Mouse (Mus musculus) cerebellum, adult 2 months (tissue): ENCODE data around the gene Nfatc2. TPM values are rescaled to one million over a fixed set of nuclear protein-coding genes. Genes with fewer than 3 reads are reported as not detected.

ENCODE experiments used
- DNase-seq, 2 experiments: peaks; one replicate each; pipeline ENCODE4 v3.0.0; 2021
- H3K27ac ChIP-seq: fragments of 200-500 bp; 2 replicates; pipeline ENCODE4 v1.5.1; 2012; ENCODE audit warnings: low read length, control low read depth, inconsistent platforms; ENCODE audit not compliant: insufficient read depth
- H3K27me3 ChIP-seq: fragments of 200-500 bp; 2 replicates; pipeline ENCODE4 v1.6.1; 2012; ENCODE audit warnings: inconsistent platforms, mild to moderate bottlenecking, low read length, moderate library complexity; ENCODE audit not compliant: control insufficient read depth, insufficient read depth
- H3K4me1 ChIP-seq: fragments of 200-500 bp; 2 replicates; pipeline ENCODE4 v1.6.1; 2011; ENCODE audit warnings: low read length; ENCODE audit not compliant: control insufficient read depth, insufficient read depth
- H3K4me3 ChIP-seq: fragments of 200-500 bp; replicated peaks from 2 replicates; pipeline ENCODE3; 2011; ENCODE audit warnings: mild to moderate bottlenecking, low read depth, low read length, control low read depth; ENCODE audit not compliant: insufficient read depth
- CTCF ChIP-seq: fragments of 200-500 bp; IDR thresholded peaks from 2 replicates; pipeline ENCODE4 v1.5.1; 2011; ENCODE audit warnings: low read depth, mild to moderate bottlenecking, control low read depth, low read length, moderate library complexity, borderline replicate concordance; ENCODE audit not compliant: insufficient read depth
- POLR2A ChIP-seq: fragments of 200-500 bp; IDR thresholded peaks from 2 replicates; pipeline ENCODE4 v1.6.1; 2011; ENCODE audit warnings: low read length, control low read depth, borderline replicate concordance; ENCODE audit not compliant: insufficient read depth
- WGBS: fragments of 180-500 bp; shearing (Covaris S2); methylation state at CpG from one replicate; pipeline ENCODE4 v1.1.7; 2018; 5-methylcytosine and 5-hydroxymethylcytosine counted together
- polyA plus RNA-seq: library from polyadenylated mRNA; depleted of rRNA; stranded (reverse); fragments of >200 nt; gene quantifications from 2 replicates; pipeline ENCODE4 v1.2.3, GENCODE M21; 2012

Nfatc2 gene
- polyA plus RNA-seq, 1 experiment = 26.0 TPM

DNA sequence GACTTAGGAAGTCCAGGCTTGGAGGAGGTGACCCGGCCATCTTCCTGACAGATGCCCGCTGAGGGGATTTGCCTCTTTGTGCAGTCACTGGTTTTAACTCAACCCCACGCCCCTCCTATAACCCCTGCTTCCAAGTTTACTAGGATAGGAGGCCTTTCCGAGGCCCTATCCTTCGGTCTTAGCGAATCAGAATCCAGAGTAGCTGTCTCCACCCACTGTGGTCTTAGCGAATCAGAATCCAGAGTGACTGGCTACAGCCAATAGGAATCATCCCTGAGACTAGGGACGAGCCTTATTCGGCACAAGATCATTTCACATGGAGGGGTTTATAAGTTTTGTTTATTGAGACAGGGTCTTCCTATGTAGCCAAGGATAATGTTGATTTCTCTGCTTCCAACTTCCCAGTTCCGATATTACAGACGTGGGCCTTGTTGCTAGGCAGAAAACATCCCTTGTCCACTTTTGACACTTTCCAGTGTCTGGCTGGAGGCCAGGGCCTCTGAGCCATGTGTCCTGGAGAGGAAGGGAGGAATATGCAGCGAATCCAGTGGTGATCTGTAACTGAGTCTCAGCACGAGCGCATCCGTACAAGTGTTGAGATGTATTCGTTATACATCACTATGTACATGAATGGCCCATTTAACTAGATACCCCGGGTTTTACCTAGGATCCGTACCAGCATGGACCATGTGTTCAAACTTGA, 12.9 kb upstream of the Nfatc2 start:
- H3K4me3 ChIP-seq = no peak overlapping the region
- no peak for DNase-seq
- TF ChIP-seq CTCF (no peak), POLR2A (no peak)
- peaks cover 5% of the 10 kb centered on the region for H3K4me1 ChIP-seq
- H3K27me3 ChIP-seq = no peaks in the 10 kb centered on the region
- H3K27ac ChIP-seq = no peak overlapping the region
- 64% methylated on average over 18 of the region's 18 CpGs for WGBS

DNA sequence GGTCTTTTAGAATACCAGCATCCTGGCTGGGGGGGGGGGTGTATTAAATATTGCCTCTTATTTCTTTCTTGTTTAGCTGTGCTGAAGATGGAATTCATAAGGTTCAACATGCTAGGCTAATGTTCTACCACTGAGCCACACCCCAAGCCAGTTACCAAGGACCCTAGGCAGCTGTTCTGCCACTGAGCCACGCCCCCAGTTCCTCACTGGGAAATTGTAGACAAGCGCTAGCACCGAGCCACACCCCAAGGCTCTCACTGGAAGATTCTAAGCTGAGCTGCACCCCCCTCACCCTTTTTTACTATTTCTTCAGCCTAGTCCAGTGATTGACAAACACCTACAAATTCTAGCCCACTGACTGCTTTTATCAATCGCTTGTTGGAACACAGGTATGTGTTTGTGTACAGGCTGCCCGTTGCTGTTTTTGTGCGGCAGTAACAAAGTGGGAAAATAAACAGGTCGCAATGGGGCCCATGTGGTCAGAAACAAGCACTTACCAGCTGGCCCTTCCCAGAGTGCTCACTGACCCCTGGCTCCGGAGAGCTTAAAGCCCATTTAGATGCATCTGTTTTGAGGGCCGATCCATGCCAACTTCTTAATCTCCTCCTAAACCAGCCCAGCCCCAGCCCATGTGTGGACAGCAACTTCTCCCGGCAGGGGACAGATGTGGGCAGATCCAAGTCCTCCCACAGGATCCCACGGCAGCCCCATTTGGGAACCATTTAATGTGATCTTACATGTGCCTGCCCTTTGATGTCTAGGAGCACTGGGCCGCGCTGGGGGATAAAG, 11.8 kb upstream of the Nfatc2 start:
- H3K4me3 ChIP-seq = no peak overlapping the region
- peaks cover 5% of the 10 kb centered on the region for H3K4me1 ChIP-seq
- no peaks in the 10 kb centered on the region for H3K27me3 ChIP-seq
- no peak for TF ChIP-seq CTCF
- no peak for DNase-seq
- H3K27ac ChIP-seq = no peak overlapping the region
- WGBS = 62% methylated on average over 13 of the region's 13 CpGs

DNA sequence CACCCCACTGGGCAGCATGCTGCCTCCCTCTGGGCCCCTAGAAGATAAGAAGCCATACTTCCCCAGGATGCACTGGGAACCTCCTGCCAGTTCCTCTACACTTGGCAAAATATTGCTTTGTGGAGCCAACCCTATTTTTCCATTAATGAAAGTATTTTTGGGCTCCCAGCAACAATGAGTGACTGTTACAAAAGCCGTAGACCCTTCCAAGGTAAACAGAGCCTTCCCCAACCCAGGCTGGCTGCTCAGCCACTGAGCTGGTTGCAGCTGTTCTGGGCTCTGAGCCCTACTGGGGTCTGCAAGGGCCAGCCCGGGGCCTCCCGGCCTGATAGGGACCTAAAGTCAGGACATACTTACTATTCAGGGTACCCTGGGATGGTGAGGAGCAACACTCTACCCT, 9.5 kb upstream of the Nfatc2 start:
- DNase-seq = no peak
- Histone ChIP-seq H3K4me3 (no peak overlapping the region), H3K27me3 (no peaks in the 10 kb centered on the region), H3K4me1 (peaks cover 5% of the 10 kb centered on the region), H3K27ac (no peak overlapping the region)
- TF ChIP-seq POLR2A = no peak
- WGBS = 37% methylated on average over 3 of the region's 3 CpGs

DNA sequence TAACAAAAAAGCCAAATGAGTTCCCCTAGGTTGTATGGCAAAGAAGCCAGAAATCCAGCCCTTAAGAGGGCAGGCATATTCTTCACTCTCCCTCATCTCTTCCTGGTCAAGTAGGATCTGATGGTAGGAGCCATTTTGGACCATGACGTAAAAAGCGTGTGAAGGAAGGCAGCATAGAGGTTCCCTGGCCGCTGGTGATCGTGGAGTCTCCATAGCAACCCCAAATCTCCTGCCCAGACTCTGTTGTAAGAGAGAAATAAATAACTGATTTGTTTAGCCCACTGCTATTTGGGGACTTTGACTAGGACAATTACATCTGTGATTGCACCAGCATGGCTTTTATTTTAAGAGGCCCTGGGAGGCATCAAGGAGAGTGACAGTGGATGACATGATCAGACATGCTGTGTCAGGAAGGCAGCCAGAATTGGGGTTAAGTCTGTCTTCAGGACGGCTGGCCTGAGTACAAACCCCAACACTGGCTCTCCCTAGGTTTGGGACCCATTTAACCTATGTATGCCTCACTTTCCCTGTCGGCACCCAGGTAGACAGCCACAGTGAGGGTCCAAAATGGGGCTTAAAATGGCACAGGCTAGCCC, 8.3 kb upstream of the Nfatc2 start:
- no peak overlapping the region for H3K27ac ChIP-seq
- TF ChIP-seq CTCF (no peak), POLR2A (no peak)
- DNase-seq = no peak
- no peaks in the 10 kb centered on the region for H3K27me3 ChIP-seq
- 78% methylated on average over 6 of the region's 6 CpGs for WGBS
- peaks cover 5% of the 10 kb centered on the region for H3K4me1 ChIP-seq
- no peak overlapping the region for H3K4me3 ChIP-seq

DNA sequence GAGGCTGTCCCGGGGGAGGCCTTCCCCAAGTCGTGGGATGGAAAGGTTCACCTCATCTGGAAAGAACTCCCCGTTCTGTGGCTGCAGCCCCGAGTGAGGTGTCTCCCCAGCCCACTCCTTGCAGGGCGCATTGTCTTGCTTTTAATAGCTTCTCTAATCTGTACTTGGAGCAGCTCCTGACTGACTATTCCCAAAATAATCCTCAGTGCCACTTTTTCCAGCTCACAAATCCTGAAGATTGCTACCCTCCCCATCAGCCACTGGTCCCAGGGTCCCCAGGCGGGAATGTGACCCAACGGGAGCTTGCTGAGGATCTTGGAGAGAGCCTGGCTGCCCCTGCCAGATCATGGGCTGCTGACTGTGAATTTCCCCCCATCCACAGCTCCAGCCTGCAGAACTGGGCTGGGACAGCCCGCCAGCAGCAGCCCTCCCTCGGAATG, 6.7 kb upstream of the Nfatc2 start:
- no peak overlapping the region for H3K4me3 ChIP-seq
- H3K4me1 ChIP-seq = peaks cover 5% of the 10 kb centered on the region
- no peak overlapping the region for H3K27ac ChIP-seq
- no peak for DNase-seq
- TF ChIP-seq CTCF = no peak
- no peak for TF ChIP-seq POLR2A
- 70% methylated on average over 9 of the region's 9 CpGs for WGBS
- H3K27me3 ChIP-seq = no peaks in the 10 kb centered on the region

DNA sequence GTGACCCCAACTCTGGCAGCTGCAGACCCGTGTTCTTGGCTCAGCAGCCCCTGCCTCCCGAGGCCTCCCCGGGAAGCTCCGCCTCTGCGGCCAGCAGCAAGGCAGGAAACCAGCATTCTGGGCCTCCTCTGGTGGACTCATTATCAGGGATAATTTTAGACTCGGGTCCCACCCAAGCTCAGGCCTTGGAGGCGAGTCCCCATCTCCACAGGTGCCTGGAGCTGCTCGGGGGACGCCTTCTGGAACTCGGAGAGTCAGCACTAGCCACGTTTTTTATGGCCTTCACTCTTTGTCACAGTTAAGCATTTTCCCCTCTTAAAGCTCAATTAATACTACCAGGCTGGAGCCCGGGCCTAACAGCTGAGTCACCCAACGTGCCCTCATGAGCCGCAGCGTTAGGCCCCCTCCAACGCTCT, 3.2 kb upstream of the Nfatc2 start:
- H3K27ac ChIP-seq = no peak overlapping the region
- H3K27me3 ChIP-seq = no peaks in the 10 kb centered on the region
- peaks cover 4% of the 10 kb centered on the region for H3K4me1 ChIP-seq
- DNase-seq = no peak
- no peak for TF ChIP-seq POLR2A
- 58% methylated on average over 16 of the region's 16 CpGs for WGBS
- no peak overlapping the region for H3K4me3 ChIP-seq

GRCm38 (mm10) chr2:168602387-168602741, 907 bp upstream of the Nfatc2 start:
- H3K4me3 ChIP-seq = no peak overlapping the region
- H3K27ac ChIP-seq = no peak overlapping the region
- WGBS = 37% methylated on average over 12 of the region's 12 CpGs
- TF ChIP-seq CTCF (no peak), POLR2A (no peak)
- DNase-seq = no peak
- peaks cover 8% of the 10 kb centered on the region for H3K4me1 ChIP-seq
- H3K27me3 ChIP-seq = no peaks in the 10 kb centered on the region
